Mouse (Mus musculus) kidney, postnatal 25 days (tissue): ENCODE data around the gene Rnf10.

Source experiments
- DNase-seq, 2 experiments: peaks; one replicate each; pipeline ENCODE4 v3.0.0; 2021; ENCODE audit warnings: mixed read lengths in 2 of 2

Rnf10 gene

DNA sequence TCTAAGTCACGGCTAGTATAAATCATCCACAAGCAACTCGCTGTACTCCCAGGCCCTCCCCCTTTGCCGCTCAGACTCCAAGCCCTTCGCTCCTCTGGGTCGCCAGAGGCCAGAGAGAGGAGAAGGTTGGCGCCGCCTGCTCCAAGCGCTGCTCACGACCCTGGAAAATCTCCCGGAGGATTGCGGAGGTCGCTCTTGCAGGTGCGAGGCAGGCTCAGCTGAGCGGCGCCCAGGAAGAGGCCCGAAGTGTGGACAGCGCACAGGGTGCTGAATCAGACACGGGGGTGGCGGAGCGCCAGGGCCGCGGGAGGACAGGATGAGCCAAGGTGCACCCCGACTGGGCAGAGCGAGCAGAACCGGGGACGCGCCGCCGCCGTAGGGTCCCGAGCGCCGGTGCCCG is 79.5 kb downstream of the Rnf10 start:
- peak; percentile 87 to 89 for DNase-seq

DNA sequence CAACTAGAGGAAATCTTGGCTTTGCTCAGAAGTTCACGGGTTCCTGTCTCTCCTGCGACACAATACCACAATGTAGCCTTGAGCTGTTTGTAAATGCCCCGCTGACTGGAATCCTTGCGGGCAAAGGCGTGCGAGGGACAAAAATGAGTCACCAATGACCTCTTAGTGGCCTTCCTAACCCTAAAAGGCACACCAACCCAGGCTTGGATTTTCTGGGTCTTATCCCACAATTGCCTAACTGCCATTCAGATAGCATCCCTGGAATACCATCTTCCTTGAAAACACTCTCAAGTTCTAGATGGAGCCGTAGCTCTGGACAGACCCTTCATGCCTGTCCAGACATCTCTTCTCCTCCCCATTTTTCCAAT is 79.9 kb downstream of the Rnf10 start:
- DNase-seq = no peak

DNA sequence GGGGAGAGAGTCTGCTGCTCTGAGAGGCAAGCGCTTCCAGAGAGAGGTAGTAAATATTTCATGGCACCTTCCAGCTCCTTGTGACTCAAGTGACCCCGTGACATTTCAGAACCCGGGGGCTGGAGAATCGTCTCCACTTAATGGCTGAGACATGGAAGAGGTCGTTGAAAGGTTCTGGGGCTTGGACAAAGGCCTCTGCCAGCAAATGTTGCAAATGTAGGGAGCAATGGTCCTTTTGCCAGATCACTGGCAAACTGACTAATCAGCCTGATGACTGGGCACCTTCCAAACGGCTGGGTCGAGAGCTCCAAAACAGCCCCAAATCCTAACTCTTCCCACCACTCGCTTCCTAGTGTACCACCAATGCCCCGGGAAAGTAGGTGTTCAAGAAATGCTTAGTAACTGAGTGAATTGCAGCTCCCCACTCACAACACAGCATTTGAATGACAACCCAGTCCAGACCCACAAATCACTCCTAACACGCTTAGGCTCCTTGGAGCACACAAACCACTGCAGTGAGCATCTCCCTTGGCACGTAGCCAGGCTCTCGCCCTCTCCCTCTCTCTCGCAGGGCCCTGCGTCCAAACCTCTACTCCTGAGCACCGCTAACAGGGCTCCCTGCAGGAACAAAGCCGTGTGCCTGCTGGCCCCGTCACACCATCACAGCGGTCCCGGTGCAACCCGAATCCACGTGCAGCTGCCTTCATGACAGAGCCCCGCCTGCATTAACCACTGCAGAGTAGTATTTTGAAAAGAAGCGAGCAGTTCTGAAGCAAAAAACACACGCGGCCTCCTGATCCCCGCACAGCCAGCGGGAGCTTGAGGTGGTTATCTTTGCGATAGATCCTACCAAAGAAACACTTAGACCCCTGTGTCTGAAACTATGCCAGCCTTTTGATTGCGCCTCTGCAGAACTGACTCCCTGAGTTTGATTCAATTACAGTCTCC is 80.5 kb downstream of the Rnf10 start:
- DNase-seq = no peak
